In the genomic region with DNA sequence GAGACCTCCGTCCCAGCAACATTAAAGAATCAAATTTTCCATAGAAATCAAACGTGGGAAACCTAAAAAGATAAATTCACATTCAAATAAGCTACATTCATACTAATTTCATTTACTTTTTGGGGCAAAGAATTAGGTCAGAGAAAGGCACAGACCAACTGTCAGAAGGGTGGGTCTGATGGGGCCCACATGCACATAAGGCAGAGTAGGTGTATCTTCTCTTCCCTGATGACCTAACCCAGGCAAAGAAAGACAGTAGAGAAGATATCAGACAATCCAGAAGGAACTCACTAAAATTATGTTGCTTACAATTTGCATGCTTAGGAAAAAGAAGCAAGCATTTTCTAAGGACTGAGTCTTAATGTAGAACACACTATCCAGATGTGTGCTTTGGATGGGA, we compare ENCODE assay signal across 26 mouse cellular contexts.
"Had no signal": no experiment of that assay in that cellular context is flagged by ENCODE, and none has a peak within 500 bp of the region (broad histone marks: within the 10 kb centered on the region; RNA-seq: fewer than 3 reads in every experiment).

No protein-coding gene starts in this region.

- H3K9me3 ChIP-seq: heart, embryonic 13.5 days; heart, embryonic 15.5 days; hindbrain, embryonic 13.5 days; hindbrain, embryonic 15.5 days; kidney, embryonic 15.5 days; limb, embryonic 13.5 days; limb, embryonic 15.5 days had no signal

- H3K9ac ChIP-seq: heart, embryonic 13.5 days; heart, embryonic 15.5 days; hindbrain, embryonic 13.5 days; hindbrain, embryonic 15.5 days; kidney, embryonic 15.5 days; limb, embryonic 13.5 days; limb, embryonic 15.5 days had no signal

- H3K27me3 ChIP-seq: heart, embryonic 13.5 days; heart, embryonic 15.5 days; hindbrain, embryonic 13.5 days; hindbrain, embryonic 15.5 days; kidney, embryonic 15.5 days; limb, embryonic 13.5 days; limb, embryonic 15.5 days had no signal

- H3K4me2 ChIP-seq: heart, embryonic 11.5 days; heart, embryonic 13.5 days; heart, embryonic 15.5 days; hindbrain, embryonic 13.5 days; hindbrain, embryonic 15.5 days; kidney, embryonic 15.5 days; limb, embryonic 13.5 days; limb, embryonic 15.5 days had no signal

- ATAC-seq: hindbrain, postnatal 0 days; intestine, embryonic 16.5 days had no signal

- DNase-seq: gastrocnemius, adult 2 months; gastrocnemius, postnatal 10 days; gastrocnemius, postnatal 36 days; heart, adult 11 months; heart, adult 2 months; heart, postnatal 14 days; heart, postnatal 36 days; kidney, adult 11 months; kidney, adult 2 months; kidney, adult 9 months; kidney, postnatal 14 days; kidney, postnatal 36 days; layer of hippocampus, adult 9-11 months; layer of hippocampus, postnatal 36 days; left cerebral cortex, postnatal 4 days had no signal

- H3K4me1 ChIP-seq: heart, embryonic 13.5 days; heart, embryonic 15.5 days; hindbrain, embryonic 13.5 days; hindbrain, embryonic 15.5 days; kidney, embryonic 15.5 days; limb, embryonic 13.5 days; limb, embryonic 15.5 days had no signal

- H3K36me3 ChIP-seq: hindbrain, embryonic 15.5 days; kidney, embryonic 15.5 days; limb, embryonic 13.5 days had no signal

- H3K4me3 ChIP-seq: gastrocnemius, adult 2 months; heart, adult 2 months; heart, embryonic 13.5 days; heart, embryonic 15.5 days; hindbrain, embryonic 13.5 days; hindbrain, embryonic 15.5 days; kidney, embryonic 15.5 days; limb, embryonic 13.5 days; limb, embryonic 15.5 days had no signal

- H3K27ac ChIP-seq: gastrocnemius, adult 2 months; heart, adult 2 months; heart, embryonic 13.5 days; heart, embryonic 15.5 days; hindbrain, embryonic 13.5 days; hindbrain, embryonic 15.5 days; hindbrain, postnatal 0 days; kidney, embryonic 15.5 days; kidney, postnatal 0 days; limb, embryonic 13.5 days; limb, embryonic 15.5 days had no signal
